Mouse (Mus musculus) adrenal gland, postnatal 14 days (tissue): ENCODE results near the gene Tcp11l2. TPM values are rescaled to one million over a fixed set of nuclear protein-coding genes. Genes with fewer than 3 reads are reported as not detected.

Experiments
- DNase-seq: peaks from one replicate; pipeline ENCODE4 v3.0.0; 2021; ENCODE audit warnings: mixed read lengths
- total RNA-seq: library from RNA; stranded (reverse); gene quantifications from 2 replicates; pipeline ENCODE4 v1.2.3, GENCODE M21; 2021

Gene Tcp11l2
- total RNA-seq, 1 experiment from 2014 or later: 53.0 TPM

- no peak for DNase-seq
These were observed 21.7 kb downstream of the Tcp11l2 start for GRCm38 (mm10) chr10:84598172-84598571.

DNA sequence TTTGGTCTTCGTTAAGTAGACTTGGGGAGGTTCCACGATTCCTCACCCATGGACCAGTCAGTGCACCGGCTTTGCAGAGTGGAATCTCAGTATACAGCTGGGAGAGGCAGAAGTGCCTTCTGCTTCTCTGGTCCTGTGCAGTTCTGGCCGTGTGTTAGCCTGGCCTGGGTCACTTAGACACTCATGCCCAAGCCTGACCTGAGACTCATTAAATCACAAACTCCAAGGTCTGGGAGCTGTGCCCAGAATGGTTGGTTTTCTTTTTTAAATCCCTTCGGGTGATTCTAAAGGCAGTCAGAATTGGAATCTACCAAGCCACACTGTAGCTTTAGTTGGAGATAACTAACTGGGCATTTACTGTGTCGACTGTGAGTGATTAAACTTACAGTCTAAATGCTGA is 23.7 kb downstream of the Tcp11l2 start:
- DNase-seq: peak; percentile 79

- DNase-seq: no peak
These were observed 27.9 kb downstream of the Tcp11l2 start for GRCm38 (mm10) chr10:84604335-84604734.

DNA sequence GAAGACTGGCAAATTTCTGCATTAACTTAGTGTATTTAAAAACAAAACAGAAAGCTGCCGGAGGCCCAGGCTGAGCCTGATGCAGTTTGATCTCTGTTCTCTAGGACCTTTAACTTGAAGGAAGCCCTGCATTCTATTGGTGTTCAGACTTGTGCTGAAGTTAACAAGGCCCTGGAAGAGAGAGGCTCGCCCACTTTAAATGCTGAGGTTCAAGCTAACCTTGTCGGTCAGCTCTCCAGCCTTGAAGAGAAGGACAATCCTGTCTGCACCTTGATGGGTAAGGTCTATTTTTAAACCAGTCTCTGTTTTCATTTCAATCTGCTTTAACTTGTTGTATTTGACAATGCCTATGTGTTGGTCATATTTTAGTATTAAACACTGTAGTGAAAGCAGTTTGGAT is 31.9 kb downstream of the Tcp11l2 start:
- DNase-seq: no peak

DNA sequence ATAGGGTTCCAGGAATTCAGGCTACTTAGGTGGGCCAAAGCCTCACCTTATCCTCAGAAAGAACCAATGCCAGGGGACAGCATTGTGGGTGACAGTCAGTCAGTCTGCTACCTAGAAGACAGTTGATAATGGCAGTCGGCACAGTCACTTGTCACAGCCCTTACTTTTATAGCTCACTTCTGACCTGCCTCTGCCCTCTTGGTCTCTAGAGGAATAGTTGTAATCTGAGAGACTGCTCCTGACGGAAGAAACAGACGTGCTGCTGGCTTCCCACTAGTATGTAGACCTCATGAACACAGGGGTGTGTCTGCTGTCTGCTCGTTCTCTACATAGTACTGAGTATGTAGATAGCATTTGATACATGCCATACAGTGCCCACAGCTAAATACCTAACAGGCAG is 33.9 kb downstream of the Tcp11l2 start:
- DNase-seq: no peak

GRCm38 (mm10) chr10:84610783-84611182 is 34.4 kb downstream of the Tcp11l2 start:
- no peak for DNase-seq

DNA sequence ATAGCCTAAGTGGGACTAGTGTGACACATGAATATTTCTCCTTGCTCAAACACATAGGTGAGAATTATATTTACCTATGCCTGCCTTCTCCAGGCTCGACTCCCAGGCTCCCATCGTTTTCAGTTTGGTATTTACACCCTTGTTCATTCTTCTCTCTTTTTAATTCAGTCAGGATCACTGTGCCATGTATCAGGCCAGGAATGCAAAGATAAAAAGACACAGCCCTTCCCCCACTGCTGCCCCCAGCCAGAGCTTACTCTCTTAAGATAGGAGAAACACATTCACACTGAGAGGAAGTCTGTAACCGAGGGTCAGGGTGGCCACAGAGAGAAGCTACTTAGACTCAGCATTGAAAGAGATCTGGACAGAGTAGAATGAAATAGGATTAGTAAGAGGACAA is 35.2 kb downstream of the Tcp11l2 start:
- DNase-seq: no peak

DNA sequence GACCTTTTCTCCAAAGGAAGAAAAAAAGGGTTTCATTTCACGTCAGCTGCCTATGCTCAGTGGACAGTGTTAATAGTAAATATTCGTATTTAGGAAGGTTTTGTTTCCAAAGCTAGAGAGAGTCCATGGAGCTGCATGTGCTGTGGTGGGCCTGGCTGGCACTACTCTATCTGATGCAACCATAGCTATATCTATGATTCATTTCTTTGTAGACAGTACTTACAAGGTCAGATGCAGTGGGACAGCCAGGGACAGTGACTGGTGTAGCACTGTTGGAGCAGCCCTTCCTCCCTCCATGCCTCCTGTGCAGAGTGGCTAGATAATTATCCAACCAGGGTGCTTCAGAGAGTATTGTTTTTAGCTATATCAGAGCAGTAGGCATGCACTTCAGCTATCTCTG is 35.9 kb downstream of the Tcp11l2 start:
- peak; percentile 73 for DNase-seq

GRCm38 (mm10) chr10:84613366-84613765 is 36.9 kb downstream of the Tcp11l2 start:
- DNase-seq: no peak

- no peak for DNase-seq
These were observed 38.6 kb downstream of the Tcp11l2 start for GRCm38 (mm10) chr10:84615076-84615475.

GRCm38 (mm10) chr10:84621826-84622790 is 45.7 kb downstream of the Tcp11l2 start, which contains the start of gene Polr3b:
Polr3b (plus strand) TSS chr10:84622292.
- peak; percentile 96 for DNase-seq

GRCm38 (mm10) chr10:84631182-84631581 is 54.8 kb downstream of the Tcp11l2 start:
- DNase-seq: peak; percentile 73

DNA sequence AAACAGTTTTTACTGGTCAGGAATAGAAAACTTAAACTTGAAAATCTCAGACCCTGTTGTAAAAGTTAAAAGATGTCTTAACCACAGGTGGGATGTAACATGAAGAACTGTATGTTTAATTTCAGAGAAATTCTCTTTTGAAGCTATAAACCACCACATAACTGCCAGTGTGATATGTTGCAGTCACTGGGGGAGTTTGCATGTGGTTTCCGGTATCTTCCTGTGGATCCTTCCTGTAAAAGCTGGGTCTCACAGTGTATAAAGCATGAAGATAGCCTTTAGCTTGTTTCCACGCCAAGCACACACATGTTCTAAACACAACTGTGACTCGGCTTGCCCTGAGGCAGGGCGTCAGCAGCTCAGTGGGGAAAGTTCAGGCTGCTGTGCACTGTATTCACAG is 55.6 kb downstream of the Tcp11l2 start:
- no peak for DNase-seq

- no peak for DNase-seq
These were observed 60.2 kb downstream of the Tcp11l2 start for GRCm38 (mm10) chr10:84636656-84637055.

GRCm38 (mm10) chr10:84638382-84638781 is 62.0 kb downstream of the Tcp11l2 start:
- DNase-seq: no peak

DNA sequence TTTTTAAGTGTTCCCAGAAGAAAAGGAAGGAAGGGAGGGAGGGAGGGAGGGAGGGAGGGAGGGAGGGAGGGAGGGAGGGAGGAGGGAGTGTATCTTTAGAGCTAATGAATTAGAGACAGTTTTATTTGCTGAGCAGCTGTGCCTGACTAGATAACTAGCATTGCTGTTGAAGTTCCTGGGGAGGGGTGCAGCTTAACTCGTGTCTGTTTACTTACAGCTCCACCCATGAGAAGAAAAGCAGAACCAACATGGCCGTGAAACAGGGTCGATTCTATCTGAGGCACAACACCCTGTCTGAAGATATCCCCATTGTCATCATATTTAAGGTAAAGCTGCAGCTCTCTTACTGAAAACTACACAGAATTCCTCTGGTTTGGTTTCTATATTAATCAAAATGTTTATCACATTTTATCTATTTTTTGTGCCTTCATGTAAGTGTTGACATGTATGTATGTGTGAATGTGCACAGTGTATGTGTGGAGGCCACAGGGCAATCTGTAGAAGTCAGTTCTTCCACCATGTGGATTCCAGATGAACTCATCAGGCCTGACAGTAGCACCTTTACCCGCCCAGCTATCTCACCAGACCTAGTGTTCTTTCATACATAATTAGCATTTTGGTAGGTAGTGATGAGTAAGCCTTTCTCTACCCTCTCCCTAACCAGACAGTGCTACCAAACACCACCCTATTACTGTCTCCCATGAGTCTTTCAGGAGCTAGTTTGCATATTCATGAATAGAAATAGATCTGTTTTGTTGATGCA is 63.3 kb downstream of the Tcp11l2 start:
- DNase-seq: no peak

DNA sequence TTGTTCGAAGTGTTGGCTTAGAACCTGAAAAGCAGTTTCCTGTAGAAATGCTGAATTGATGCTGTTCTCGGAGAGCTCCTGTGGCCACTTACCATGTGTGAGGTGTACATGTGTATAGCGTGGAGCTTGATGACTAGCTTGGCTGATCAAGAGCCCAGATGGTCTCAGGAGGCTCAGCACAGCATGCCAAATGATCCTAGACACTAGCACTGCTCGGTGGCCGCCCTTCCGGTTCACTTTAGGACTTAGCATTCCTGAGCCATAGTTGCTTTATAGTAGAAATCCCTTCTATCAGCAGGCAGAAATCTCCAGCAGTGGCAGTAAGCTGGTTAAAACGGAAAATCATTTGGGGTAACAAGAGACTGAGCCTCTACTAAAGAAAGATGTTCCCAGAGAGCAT is 64.4 kb downstream of the Tcp11l2 start:
- no peak for DNase-seq

- DNase-seq: no peak
These were observed 65.2 kb downstream of the Tcp11l2 start for GRCm38 (mm10) chr10:84641576-84641975.

DNA sequence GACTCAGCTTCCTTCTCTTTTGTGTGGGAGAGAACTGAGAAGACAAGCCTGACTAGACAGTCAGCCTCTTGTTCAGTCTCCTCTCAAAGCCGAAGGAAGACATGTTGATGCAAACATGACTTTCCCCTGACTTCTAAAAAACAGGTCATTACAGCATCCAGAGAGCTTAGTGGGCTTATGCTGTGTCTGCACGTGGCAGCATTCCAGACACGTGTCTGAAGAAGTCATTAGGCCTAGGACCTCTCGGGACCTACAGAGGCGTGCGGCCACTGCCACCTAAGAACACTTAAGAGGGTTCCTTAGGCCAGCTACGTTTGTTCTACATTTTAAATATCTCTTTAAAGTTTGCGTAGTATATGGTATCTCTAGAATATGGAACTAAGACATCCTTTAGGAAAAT is 69.5 kb downstream of the Tcp11l2 start:
- DNase-seq: no peak

GRCm38 (mm10) chr10:84646506-84647102 is 70.2 kb downstream of the Tcp11l2 start:
- no peak for DNase-seq

DNA sequence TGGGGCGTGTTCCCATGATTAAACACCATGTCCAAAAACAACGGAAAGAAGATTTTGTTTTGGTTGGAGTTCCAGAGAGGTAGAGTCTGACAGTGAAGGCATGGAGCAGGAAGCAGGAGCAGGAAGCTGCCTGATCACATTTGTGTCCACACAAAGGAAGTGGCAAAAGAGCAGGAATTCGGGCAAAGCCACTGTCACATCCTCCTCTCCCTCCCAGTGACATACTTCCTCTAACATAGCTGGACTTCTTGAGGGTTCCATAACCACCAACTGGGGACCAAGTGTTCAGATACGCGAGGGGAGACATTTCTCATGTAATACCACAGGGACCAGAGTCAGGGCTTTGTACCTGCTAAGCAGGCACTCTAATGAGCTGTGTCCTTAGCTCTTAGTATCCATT is 70.8 kb downstream of the Tcp11l2 start:
- DNase-seq: no peak

DNA sequence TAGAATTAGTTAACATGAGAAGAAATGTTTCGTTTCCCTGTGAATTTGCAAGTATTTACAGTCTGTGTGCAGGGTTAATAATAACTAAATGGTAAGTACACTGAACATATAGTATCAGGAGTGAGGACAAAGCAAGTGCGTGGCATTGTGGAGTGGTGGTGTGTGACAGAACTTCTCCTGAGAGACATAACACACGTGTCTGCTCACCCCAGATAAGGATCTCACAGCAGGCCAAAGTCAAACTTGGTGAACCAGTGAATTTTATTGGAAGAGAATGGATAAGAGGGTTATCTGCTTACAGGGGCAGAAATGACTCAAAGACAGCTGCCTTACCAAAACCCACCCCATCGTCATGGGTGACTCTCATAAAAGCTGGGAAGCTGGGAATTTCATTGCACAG is 72.5 kb downstream of the Tcp11l2 start:
- DNase-seq: no peak

DNA sequence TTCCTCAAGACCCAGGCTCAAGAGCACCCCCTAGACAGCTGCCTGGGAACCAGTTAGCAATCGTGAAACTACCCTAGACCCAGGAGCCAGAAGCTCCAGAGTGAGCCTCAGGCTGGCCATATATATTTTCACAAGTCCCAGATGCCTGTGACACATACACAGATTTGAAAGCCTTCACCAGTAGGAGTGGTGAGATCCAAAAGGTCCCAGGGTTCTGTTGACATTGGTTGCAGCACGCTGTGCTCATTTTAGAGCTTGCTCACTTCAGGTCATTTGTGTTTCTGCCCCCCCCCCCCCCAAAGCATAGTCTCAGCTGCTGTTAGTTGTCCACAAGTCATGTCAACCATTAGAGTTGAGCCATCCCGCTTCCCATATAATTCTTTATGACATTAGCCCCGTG is 77.6 kb downstream of the Tcp11l2 start:
- no peak for DNase-seq
